Mouse (Mus musculus): ENCODE measurements around the gene Rgs3. TPM values are rescaled to one million over a fixed set of nuclear protein-coding genes. Genes with fewer than 3 reads are reported as not detected.

The Rgs3 gene
- total RNA-seq, 4 experiments from 2014 or later, result 4.3 to 7.5 (median 5.9) TPM

- no peak for DNase-seq (ENCODE audit: low spot score in 2 of 2)
Observed at GRCm38 (mm10) chr4:62652921-62653757, 93.5 kb downstream of the Rgs3 start.

GRCm38 (mm10) chr4:62653922-62654661, 94.4 kb downstream of the Rgs3 start:
- no peak for DNase-seq (ENCODE audit: low spot score in 2 of 2)

DNA sequence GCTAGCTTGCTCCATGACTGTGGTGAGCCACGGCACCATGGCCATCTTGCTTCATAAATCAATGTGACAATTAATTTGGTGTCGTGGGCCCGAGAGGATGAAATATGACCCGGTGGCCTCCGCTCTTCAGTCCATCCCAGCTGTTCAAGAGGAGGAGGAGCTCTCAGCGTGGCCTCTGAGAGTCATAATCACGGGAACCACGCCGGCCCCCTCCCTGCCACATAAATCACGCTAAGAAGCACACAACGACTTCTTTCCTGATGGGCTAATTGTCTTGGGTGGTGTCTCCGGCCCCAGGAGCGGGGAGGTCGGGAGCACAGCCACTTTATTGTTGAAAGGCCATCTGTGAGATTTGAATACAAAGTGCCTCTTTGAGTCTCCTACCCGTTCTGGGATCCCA, 99.6 kb downstream of the Rgs3 start:
- no peak for DNase-seq (ENCODE audit: low spot score in 2 of 2)

- DNase-seq (ENCODE audit: low spot score in 2 of 2), result no peak
Observed at GRCm38 (mm10) chr4:62659861-62660553, 100.4 kb downstream of the Rgs3 start.

DNA sequence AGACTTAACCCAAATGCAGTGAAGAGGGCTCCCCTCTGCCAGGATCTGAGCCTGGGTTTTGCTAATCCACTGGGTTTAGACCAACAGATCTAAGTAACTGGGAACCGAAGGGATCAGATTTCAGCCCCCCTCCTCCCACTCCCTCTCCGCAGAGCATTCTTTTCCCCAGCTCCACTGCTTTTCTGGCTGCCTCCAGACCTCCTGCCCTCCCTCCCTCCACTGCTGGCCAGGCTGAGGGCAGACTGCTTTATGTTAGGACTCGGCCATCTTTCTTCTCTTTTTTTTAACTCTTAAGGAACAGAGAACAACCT, 100.9 kb downstream of the Rgs3 start:
- DNase-seq (ENCODE audit: low spot score in 2 of 2), result no peak

DNA sequence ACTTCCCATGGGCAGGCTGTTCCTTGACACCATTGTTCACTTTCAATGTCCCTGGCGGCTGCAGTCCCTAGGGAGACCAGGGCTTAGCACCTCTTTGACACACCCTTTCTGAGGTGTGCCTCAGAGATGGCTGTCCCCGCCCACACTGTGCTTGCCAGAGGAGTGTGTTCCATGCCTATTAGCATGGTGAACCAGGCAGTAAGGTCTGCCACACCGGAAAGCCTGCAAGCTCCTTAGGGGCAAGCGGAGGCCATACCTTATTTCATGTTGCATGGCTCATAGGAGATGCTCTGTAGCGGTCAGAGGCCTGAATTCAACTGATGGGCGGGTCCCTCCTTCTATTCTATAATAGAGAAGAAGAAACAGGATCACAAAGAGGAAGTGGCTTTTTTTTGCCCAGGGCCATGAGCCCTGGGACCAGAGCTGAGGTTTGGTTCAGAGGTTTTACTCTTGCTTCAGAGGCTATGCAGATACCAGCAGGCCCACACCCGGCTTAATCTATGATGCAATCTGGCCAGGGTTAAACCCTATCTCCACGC, 101.7 kb downstream of the Rgs3 start:
- no peak for DNase-seq (ENCODE audit: low spot score in 2 of 2)

GRCm38 (mm10) chr4:62663348-62663747, 103.7 kb downstream of the Rgs3 start:
- DNase-seq (ENCODE audit: low spot score in 2 of 2), result no peak

- DNase-seq (ENCODE audit: low spot score in 2 of 2), result no peak
Observed at GRCm38 (mm10) chr4:62665842-62666241, 106.2 kb downstream of the Rgs3 start.

GRCm38 (mm10) chr4:62668666-62669065, 109.0 kb downstream of the Rgs3 start:
- DNase-seq (ENCODE audit: low spot score in 2 of 2), result no peak

DNA sequence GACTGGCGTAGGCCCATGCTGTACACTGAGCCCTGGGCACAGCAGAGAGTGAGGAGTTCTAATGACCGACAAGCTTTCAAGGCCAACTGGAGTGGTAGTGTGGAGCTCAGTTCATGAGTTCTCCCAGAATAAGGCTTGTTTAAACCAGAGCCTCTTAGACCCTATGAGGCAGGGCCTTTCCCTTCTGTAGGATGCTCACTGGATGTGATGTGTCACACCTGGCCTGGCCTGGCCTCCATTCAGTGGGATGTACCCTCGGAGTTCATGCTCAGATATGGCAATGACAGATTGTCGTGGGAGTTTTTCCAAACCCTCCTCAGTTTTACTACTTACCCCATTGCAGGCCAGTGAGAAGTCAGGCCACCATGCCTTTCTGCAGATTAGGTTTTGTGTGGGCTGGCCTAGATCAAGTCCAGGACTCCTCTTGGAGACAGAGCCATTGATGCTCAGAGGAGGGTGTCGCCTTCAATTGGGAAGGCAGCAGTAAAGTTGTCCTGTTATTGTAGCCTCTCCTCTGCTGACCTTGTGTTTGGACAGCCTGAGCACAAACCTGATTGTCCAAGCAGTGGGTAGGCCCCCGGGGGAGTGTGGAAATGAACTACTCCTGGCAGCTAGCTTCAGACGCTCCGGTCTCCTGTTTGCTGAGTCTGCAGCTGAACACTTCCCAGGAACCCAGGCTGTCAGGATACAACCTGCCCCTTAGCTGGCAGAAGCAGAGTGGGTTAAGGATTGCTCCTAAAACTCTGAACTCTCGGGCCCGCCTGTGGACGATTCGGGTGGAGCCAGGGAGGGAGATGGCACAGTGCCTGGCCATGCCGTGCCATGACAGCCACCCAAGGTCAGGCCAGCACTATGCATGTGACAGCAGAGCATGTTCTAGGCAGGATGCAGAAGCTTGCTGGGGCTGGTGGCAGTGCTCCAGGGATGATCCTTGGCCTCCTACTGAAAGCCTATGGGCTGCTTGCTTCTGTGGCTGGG, 109.7 kb downstream of the Rgs3 start:
- DNase-seq (ENCODE audit: low spot score in 2 of 2), result no peak

DNA sequence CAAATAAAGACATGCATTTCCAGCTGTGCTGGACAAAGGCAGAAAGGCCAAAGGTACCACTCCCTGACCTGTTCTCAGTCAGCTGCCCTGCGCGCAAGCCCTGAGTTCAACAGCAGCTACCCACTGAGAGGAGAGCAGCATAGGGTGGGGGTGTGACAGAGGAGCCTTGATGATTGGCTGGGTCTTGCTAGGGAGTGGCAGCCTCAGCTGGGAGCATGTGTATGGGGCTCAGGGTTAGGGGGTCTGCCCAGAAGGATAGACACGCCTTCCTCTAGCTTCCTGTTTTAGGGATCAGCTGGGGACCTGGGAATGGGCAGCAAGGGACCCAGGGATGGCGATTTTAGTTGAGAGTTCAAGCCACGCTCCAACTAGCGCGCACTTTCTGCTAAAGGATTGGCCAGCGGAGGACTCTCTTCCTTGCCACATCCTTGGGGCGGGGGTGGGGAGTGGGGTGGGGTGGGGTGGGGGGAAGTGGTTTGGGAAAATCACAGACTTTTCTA, 113.9 kb downstream of the Rgs3 start:
- no peak for DNase-seq (ENCODE audit: low spot score in 2 of 2)

- DNase-seq (ENCODE audit: low spot score in 2 of 2), result no peak
Observed at GRCm38 (mm10) chr4:62674031-62674995, 114.7 kb downstream of the Rgs3 start.

- no peak for DNase-seq (ENCODE audit: low spot score in 2 of 2)
Observed at GRCm38 (mm10) chr4:62675394-62675793, 115.7 kb downstream of the Rgs3 start.

DNA sequence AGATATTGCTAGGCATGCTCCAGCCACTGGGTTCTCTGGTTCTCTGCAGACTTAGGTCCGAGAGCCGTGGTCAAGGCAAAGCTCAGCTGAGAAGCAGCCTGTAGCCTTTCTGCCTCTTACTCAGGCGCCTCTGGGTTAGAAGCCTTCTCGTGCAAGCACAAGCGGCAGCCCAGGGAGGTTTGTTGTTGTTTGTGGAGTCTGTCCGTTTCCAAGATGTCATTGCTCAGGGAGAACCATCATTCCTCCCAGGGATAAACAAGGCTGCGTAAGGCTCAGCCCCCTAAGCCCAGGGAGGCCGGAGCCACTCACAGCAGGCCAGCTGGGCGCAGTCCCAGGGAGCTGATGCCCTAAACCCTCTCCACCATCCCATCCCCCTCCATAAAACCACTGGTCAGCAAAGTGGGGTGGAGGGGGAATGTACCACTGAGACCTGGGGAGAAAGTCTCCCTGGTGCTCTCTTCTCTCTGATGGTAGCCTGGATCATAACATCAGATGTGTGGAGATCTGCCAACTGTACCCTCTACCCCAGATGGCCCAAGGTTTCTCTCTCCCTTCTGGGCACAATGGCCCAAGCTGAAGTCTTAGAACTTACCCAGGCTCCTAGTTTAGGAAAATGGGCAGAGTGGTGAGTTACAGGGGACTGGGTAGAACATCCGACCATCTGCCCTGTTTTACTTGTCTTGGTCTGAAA, 117.5 kb downstream of the Rgs3 start:
- no peak for DNase-seq (ENCODE audit: low spot score in 2 of 2)

GRCm38 (mm10) chr4:62679157-62679556, 119.5 kb downstream of the Rgs3 start:
- DNase-seq (ENCODE audit: low spot score in 2 of 2), result no peak

DNA sequence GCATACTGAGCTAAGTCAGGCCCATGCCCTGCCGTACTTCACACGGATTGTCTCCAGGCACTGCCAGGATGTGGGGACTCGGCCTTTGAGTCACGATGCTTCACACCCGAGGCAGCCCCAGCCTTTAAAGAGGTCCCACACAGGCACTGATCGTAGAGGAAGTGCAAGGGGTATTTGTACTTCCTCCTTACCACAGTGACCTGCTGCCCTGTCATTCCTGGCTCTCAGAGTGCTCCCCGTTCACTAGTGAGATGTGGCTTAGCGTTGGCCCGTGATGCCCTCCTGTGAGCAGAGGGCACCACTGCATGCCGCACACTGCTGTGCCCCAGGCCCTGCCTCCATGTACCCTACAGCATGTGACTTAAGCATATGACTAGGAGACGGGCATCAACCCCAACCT, 121.8 kb downstream of the Rgs3 start:
- DNase-seq (ENCODE audit: low spot score in 2 of 2), result no peak

GRCm38 (mm10) chr4:62682371-62682770, 122.7 kb downstream of the Rgs3 start:
- DNase-seq (ENCODE audit: low spot score in 2 of 2), result no peak

GRCm38 (mm10) chr4:62683148-62683547, 123.5 kb downstream of the Rgs3 start:
- DNase-seq (ENCODE audit: low spot score in 2 of 2), result no peak

DNA sequence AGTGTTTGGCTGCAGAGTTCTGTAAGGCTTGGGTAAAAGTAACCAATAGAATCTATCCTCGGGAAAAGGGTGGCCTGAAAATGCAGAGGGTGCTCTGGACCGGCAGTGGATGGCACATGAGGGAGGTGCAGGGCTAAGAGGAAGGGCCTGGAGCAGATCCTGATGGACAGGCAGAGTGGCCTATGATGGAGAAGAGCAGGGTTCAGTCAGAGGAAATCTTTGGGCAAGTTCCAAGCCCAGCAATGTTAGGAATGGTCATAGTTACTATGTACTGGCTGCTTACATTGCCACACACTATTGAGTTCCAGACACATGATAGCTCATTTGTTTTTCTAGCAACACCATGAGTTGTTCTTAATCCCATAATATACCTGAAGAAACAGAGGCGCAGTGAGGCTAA, 124.7 kb downstream of the Rgs3 start:
- DNase-seq (ENCODE audit: low spot score in 2 of 2), result no peak

All from gastrocnemius, adult 8-10 months (tissue).